ENCODE assay signal across 26 mouse cellular contexts in genomic region chr6:137643814-137644213, GRCm38 (mm10).
"Had no signal": no experiment of that assay in that cellular context is flagged by ENCODE, and none has a peak within 500 bp of the region (broad histone marks: within the 10 kb centered on the region; RNA-seq: fewer than 3 reads in every experiment).

No protein-coding gene starts in this region.

- DNase-seq: gastrocnemius, postnatal 14 days; gastrocnemius, postnatal 36 days; heart, adult 18-20 months; heart, postnatal 14 days; heart, postnatal 36 days; kidney, adult 18-20 months; kidney, adult 8-10 months; kidney, postnatal 10 days; kidney, postnatal 25 days; kidney, postnatal 4 days; liver; liver, embryonic 13.5 days; liver, postnatal 0 days had no signal

- H3K9ac ChIP-seq: heart, embryonic 13.5 days; heart, embryonic 15.5 days; hindbrain, embryonic 13.5 days; hindbrain, embryonic 15.5 days; limb, embryonic 12.5 days; liver, embryonic 13.5 days; liver, embryonic 15.5 days; liver, postnatal 0 days had no signal

- H3K27me3 ChIP-seq: heart, embryonic 15.5 days had no signal

- H3K36me3 ChIP-seq: heart, embryonic 10.5 days; heart, embryonic 13.5 days; heart, embryonic 15.5 days; hindbrain, embryonic 13.5 days; hindbrain, embryonic 15.5 days; limb, embryonic 10.5 days; limb, embryonic 12.5 days; liver, embryonic 13.5 days; liver, embryonic 15.5 days had no signal

- H3K9me3 ChIP-seq: heart, embryonic 10.5 days; heart, embryonic 13.5 days; heart, embryonic 15.5 days; hindbrain, embryonic 13.5 days; hindbrain, embryonic 15.5 days; limb, embryonic 10.5 days; limb, embryonic 12.5 days; liver, embryonic 13.5 days; liver, embryonic 15.5 days had no signal

- H3K4me2 ChIP-seq: heart, embryonic 13.5 days; heart, embryonic 15.5 days; hindbrain, embryonic 13.5 days; hindbrain, embryonic 15.5 days; limb, embryonic 12.5 days; liver, embryonic 11.5 days; liver, embryonic 13.5 days; liver, embryonic 15.5 days had no signal

- H3K4me3 ChIP-seq: heart, embryonic 10.5 days; heart, embryonic 13.5 days; heart, embryonic 15.5 days; hindbrain, embryonic 13.5 days; hindbrain, embryonic 15.5 days; layer of hippocampus, adult 2 months; left cerebral cortex, adult 2 months; limb, embryonic 10.5 days; limb, embryonic 12.5 days; liver, embryonic 13.5 days; liver, embryonic 15.5 days had no signal

- H3K27ac ChIP-seq: heart, embryonic 10.5 days; heart, embryonic 13.5 days; heart, embryonic 15.5 days; hindbrain, embryonic 13.5 days; hindbrain, embryonic 15.5 days; hindbrain, postnatal 0 days; layer of hippocampus, adult 2 months; left cerebral cortex, adult 2 months; limb, embryonic 10.5 days; limb, embryonic 12.5 days; liver, embryonic 13.5 days; liver, embryonic 15.5 days had no signal

- ATAC-seq: hindbrain, postnatal 0 days; intestine, postnatal 0 days; liver, postnatal 0 days had no signal
